Mouse (Mus musculus) CH12.LX (cell line): ENCODE measurements around the gene Ar.

ENCODE experiments used
- CHD2 ChIP-seq: IDR thresholded peaks from 2 replicates; pipeline ENCODE4 v1.6.1; 2011; ENCODE audit warnings: low read length, improper control_type of control experiment
- CTCF ChIP-seq, 2 experiments: IDR thresholded peaks in 1 of 2; conservative IDR thresholded peaks in 1 of 2; 2 replicates each; pipeline ENCODE4 v1.5.1; 2011 to 2012; ENCODE audit warnings: low read depth in 2 of 2, low read length in 2 of 2, improper control_type of control experiment in 1 of 2, inconsistent platforms in 1 of 2, mild to moderate bottlenecking in 1 of 2, moderate library complexity in 1 of 2
- E2F4 ChIP-seq: IDR thresholded peaks from 2 replicates; pipeline ENCODE4 v1.6.1; 2011; ENCODE audit warnings: low read depth, low read length, improper control_type of control experiment; ENCODE audit not compliant: insufficient replicate concordance
- EP300 ChIP-seq: IDR thresholded peaks from 2 replicates; pipeline ENCODE4 v1.6.1; 2011; ENCODE audit warnings: low read length, improper control_type of control experiment
- HCFC1 ChIP-seq: IDR thresholded peaks from 2 replicates; pipeline ENCODE4 v1.6.1; 2012; ENCODE audit warnings: low read depth, mild to moderate bottlenecking, inconsistent platforms, low read length, improper control_type of control experiment
- KAT2A ChIP-seq: IDR thresholded peaks from 2 replicates; pipeline ENCODE4 v1.6.1; 2012; ENCODE audit warnings: low read length, improper control_type of control experiment, inconsistent platforms; ENCODE audit not compliant: insufficient replicate concordance
- MAX ChIP-seq: IDR thresholded peaks from 2 replicates; pipeline ENCODE4 v1.6.1; 2011; ENCODE audit warnings: low read length, improper control_type of control experiment
- PAX5 ChIP-seq: IDR thresholded peaks from 2 replicates; pipeline ENCODE4 v1.6.1; 2012; ENCODE audit warnings: low read length, inconsistent platforms, mixed read lengths
- POLR2A ChIP-seq: IDR thresholded peaks from 2 replicates; pipeline ENCODE4 v1.6.1; 2011; ENCODE audit warnings: low read depth, mild to moderate bottlenecking, improper control_type of control experiment, low read length
- SMC3 ChIP-seq: IDR thresholded peaks from 2 replicates; pipeline ENCODE4 v1.6.1; 2011; ENCODE audit warnings: low read depth, low read length, improper control_type of control experiment
- TBP ChIP-seq: conservative IDR thresholded peaks from 2 replicates; pipeline ENCODE4 v1.6.1; 2011; ENCODE audit warnings: low read depth, low read length, improper control_type of control experiment

DNA sequence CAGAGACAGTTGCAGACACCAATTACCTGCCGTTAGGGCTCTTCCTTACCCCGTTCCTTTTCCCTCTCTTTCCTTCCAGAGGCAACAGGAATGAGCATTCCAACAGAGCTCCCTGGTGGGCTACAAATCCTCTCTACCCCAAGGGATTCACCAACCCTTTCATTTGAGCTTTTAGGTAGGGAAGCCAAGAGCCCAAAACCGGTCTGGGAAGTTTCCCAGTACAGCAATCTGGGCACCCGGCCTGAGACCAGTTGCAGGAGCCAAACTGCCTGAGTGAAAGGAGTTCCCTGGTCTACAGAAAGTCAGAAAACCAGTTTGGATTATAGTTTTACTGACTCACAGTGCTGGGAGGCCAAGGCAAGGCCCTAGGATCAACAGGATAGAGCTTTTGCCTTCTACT, 199.5 kb downstream of the Ar start:
- no peak for TF ChIP-seq POLR2A
- no peak for TF ChIP-seq TBP
- TF ChIP-seq CHD2 = no peak
- TF ChIP-seq KAT2A = no peak
- TF ChIP-seq HCFC1 = no peak
- no peak for TF ChIP-seq MAX
- TF ChIP-seq CTCF (conservative IDR thresholded peaks at IDR 0.05 in 1 of 2, IDR thresholded peaks at IDR 0.05 in 1 of 2; ENCODE audit: low read depth in 2 of 2, low read length in 2 of 2) = no peak
- no peak for TF ChIP-seq PAX5
- TF ChIP-seq EP300 = no peak
- TF ChIP-seq E2F4 = no peak
- TF ChIP-seq SMC3 = no peak
